In the genomic region with DNA sequence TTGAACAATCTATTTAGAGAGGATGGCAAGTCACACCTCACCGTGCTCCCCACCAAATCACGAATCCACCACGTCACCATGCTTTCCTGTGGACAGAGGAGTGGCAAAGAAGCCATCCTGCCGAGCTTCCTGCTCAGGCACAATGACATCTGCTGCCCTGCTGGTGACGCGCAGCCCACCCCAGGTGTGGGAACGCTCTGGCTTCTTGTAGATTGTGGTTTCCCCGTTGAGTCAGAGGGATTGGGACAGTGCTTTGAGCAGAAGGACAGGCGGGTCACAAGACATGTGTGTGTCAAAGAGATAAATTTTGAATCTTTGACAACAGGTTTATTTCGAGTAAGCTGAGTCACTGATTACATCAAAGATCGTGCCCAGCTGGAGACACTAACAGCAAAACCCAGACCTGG, we compare ENCODE assay signal across 13 mouse cellular contexts.
A peak's percentile ranks its signal among the peaks of the same experiment; 100 is the strongest.
DNase-seq lines count a peak whose midpoint lies in the region; ATAC-seq and TF ChIP-seq lines count a peak whose summit lies in the region.
"Had no signal": no experiment of that assay in that cellular context is flagged by ENCODE, and none has a peak within 500 bp of the region (broad histone marks: within the 10 kb centered on the region; RNA-seq: fewer than 3 reads in every experiment).

No protein-coding gene starts in this region.

- TF ChIP-seq RAD21 in CH12.LX (IDR thresholded peaks at IDR 0.05; ENCODE audit: low read depth, low read length), result no peak; the same call in 1 of the 2 replicates

- DNase-seq in 3T3-L1 (ENCODE audit: low read depth, low spot score) (peak; percentile 63), CH12.LX (ENCODE audit: extremely low read depth) (peak; percentile 92)
- DNase-seq in limb, embryonic 10.5 days (ENCODE audit: low spot score), result no peak
- no peak for DNase-seq in right cerebral cortex, postnatal 36 days (ENCODE audit: low spot score in 2 of 2)
- no peak for DNase-seq in testis, postnatal 14 days (ENCODE audit: low spot score)
- DNase-seq in kidney, postnatal 14 days, result no peak
- no peak for DNase-seq in cerebellum, postnatal 36 days
- DNase-seq: heart, adult 18-20 months had no signal

- no peak overlapping the region for H3K4me3 ChIP-seq in CH12.LX (replicated peaks in 1 of 3; ENCODE audit: low read depth in 2 of 3, low read length in 2 of 3, poor library complexity in 1 of 3)
- no peak overlapping the region for H3K4me3 ChIP-seq in limb, embryonic 10.5 days
- H3K4me3 ChIP-seq: limb, embryonic 12.5 days had no signal

- ATAC-seq in neutrophil, adult 5-6 weeks (ENCODE audit: extremely low read depth, insufficient number of reproducible peaks, low FRiP score, poor library complexity, severe bottlenecking), result peak; percentile 83
- ATAC-seq: Patski had no signal

- no peak overlapping the region for H3K9ac ChIP-seq in CH12.LX (ENCODE audit: insufficient read depth, low read depth)
- H3K9ac ChIP-seq: hindbrain, embryonic 14.5 days; limb, embryonic 12.5 days had no signal

- dilution Hi-C loops in CH12.LX (cut with MboI; ENCODE audit: extremely low pct_ligation_motif_present, extremely low pct_unique_long_range_greater_than_20kb, low sequenced_read_pairs), result no loop called here

- no peak for TF ChIP-seq POLR2A in CH12.LX (IDR thresholded peaks at IDR 0.05; ENCODE audit: low read depth, low read length)

- 82% methylated on average over 11 of the region's 11 CpGs for WGBS in limb, embryonic 10.5 days

- in situ Hi-C loops in CH12.LX (cut with MboI; ENCODE audit: low pct_ligation_motif_present, low pct_unique_long_range_greater_than_20kb, low sequenced_read_pairs), result no loop called here

- H3K27me3 ChIP-seq in CH12.LX (replicated peaks), result no peaks in the 10 kb centered on the region
- no peaks in the 10 kb centered on the region for H3K27me3 ChIP-seq in limb, embryonic 10.5 days (ENCODE audit: low read depth, poor library complexity, severe bottlenecking)
- H3K27me3 ChIP-seq: limb, embryonic 12.5 days; Patski had no signal

- H3K4me2 ChIP-seq in CH12.LX (ENCODE audit: insufficient read depth, low read depth, poor library complexity, severe bottlenecking), result no peak overlapping the region
- H3K4me2 ChIP-seq: hindbrain, embryonic 14.5 days; limb, embryonic 12.5 days had no signal

- H3K4me1 ChIP-seq in CH12.LX (ENCODE audit: control insufficient read depth in 1 of 2, insufficient read depth in 2 of 2), result peaks cover 21 to 48% of the 10 kb centered on the region in 2 experiments
- peaks cover 26% of the 10 kb centered on the region for H3K4me1 ChIP-seq in limb, embryonic 10.5 days

- no peak for TF ChIP-seq CTCF in CH12.LX (conservative IDR thresholded peaks at IDR 0.05 in 1 of 2, IDR thresholded peaks at IDR 0.05 in 1 of 2; ENCODE audit: low read depth in 2 of 2, low read length in 2 of 2)

- TF ChIP-seq EP300 in CH12.LX (IDR thresholded peaks at IDR 0.05; ENCODE audit: low read length), result peak; percentile 85

- H3K36me3 ChIP-seq in CH12.LX (replicated peaks in 1 of 2; ENCODE audit: control insufficient read depth in 1 of 2, insufficient read depth in 1 of 2, low read length in 1 of 2), result no peaks in the 10 kb centered on the region
- H3K36me3 ChIP-seq in limb, embryonic 10.5 days, result no peaks in the 10 kb centered on the region
- H3K36me3 ChIP-seq: limb, embryonic 12.5 days had no signal

- H3K79me2 ChIP-seq in CH12.LX (replicated peaks; ENCODE audit: control insufficient read depth, extremely low read depth, insufficient read depth, poor library complexity, severe bottlenecking), result no peaks in the 10 kb centered on the region

- H3K9me3 ChIP-seq in CH12.LX (replicated peaks; ENCODE audit: low read length), result peaks cover 16% of the 10 kb centered on the region
- H3K9me3 ChIP-seq in limb, embryonic 10.5 days (replicated peaks), result no peaks in the 10 kb centered on the region

- no peak overlapping the region for H3K27ac ChIP-seq in CH12.LX (ENCODE audit: insufficient read depth, low read depth)
- H3K27ac ChIP-seq in limb, embryonic 10.5 days, result 0 out of 2 replicates have a peak overlapping the region, but pooled peaks have one; percentile 19
- H3K27ac ChIP-seq: hindbrain, embryonic 14.5 days; limb, embryonic 12.5 days; stomach, postnatal 0 days had no signal

TF ChIP-seq in CH12.LX, 34 proteins besides CTCF, POLR2A, EP300 and RAD21:
- TF ChIP-seq ZKSCAN1 (IDR thresholded peaks at IDR 0.05; ENCODE audit: borderline replicate concordance, low read depth, low read length), result no peak
- no peak for TF ChIP-seq GABPA (IDR thresholded peaks at IDR 0.05; ENCODE audit: insufficient replicate concordance, low read depth, low read length)
- no peak for TF ChIP-seq ZC3H11A (IDR thresholded peaks at IDR 0.05; ENCODE audit: low read depth, low read length)
- TF ChIP-seq NRF1 (IDR thresholded peaks at IDR 0.05; ENCODE audit: low read depth, low read length), result 0 out of 2 replicates have a peak, but pooled peaks have one; percentile 13
- TF ChIP-seq USF1 (IDR thresholded peaks at IDR 0.05; ENCODE audit: low read depth, low read length), result no peak
- no peak for TF ChIP-seq RCOR1 (conservative IDR thresholded peaks at IDR 0.05; ENCODE audit: low read depth, low read length)
- peak; percentile 37; the same call in 1 of the 2 replicates for TF ChIP-seq MAFK (IDR thresholded peaks at IDR 0.05; ENCODE audit: insufficient replicate concordance, low read length)
- peak; percentile 61; the same call in 1 of the 2 replicates for TF ChIP-seq MAZ (IDR thresholded peaks at IDR 0.05; ENCODE audit: low read depth, low read length)
- TF ChIP-seq MEF2A (IDR thresholded peaks at IDR 0.05; ENCODE audit: borderline replicate concordance, low read depth, low read length), result peak; percentile 98
- TF ChIP-seq JUN (IDR thresholded peaks at IDR 0.05; ENCODE audit: insufficient read depth, low read depth, low read length), result peak; percentile 82
- TF ChIP-seq TCF12 (IDR thresholded peaks at IDR 0.05; ENCODE audit: low read depth, low read length), result peak; percentile 95
- no peak for TF ChIP-seq KAT2A (IDR thresholded peaks at IDR 0.05; ENCODE audit: insufficient replicate concordance, low read length)
- peak; percentile 99 for TF ChIP-seq ETS1 (conservative IDR thresholded peaks at IDR 0.05; ENCODE audit: low read depth, low read length)
- no peak for TF ChIP-seq TBP (conservative IDR thresholded peaks at IDR 0.05; ENCODE audit: low read depth, low read length)
- TF ChIP-seq NELFE (IDR thresholded peaks at IDR 0.05; ENCODE audit: low read depth, low read length), result no peak
- 0 out of 2 replicates have a peak, but pooled peaks have one; percentile 60 for TF ChIP-seq CHD2 (IDR thresholded peaks at IDR 0.05; ENCODE audit: low read length)
- peak; percentile 95 for TF ChIP-seq BHLHE40 (IDR thresholded peaks at IDR 0.05; ENCODE audit: low read depth, low read length)
- no peak for TF ChIP-seq PAX5 (IDR thresholded peaks at IDR 0.05; ENCODE audit: low read length)
- no peak for TF ChIP-seq POLR2AphosphoS2 (IDR thresholded peaks at IDR 0.05; ENCODE audit: low read depth, low read length)
- TF ChIP-seq HCFC1 (IDR thresholded peaks at IDR 0.05; ENCODE audit: low read depth, low read length), result no peak
- TF ChIP-seq MAX (IDR thresholded peaks at IDR 0.05; ENCODE audit: low read length), result peak; percentile 70; the same call in 1 of the 2 replicates
- no peak for TF ChIP-seq UBTF (IDR thresholded peaks at IDR 0.05; ENCODE audit: low read depth, low read length)
- peak; percentile 73 for TF ChIP-seq SIN3A (IDR thresholded peaks at IDR 0.05; ENCODE audit: low read length)
- TF ChIP-seq USF2 (conservative IDR thresholded peaks at IDR 0.05; ENCODE audit: low read depth, low read length), result no peak
- no peak; the same call in 1 of the 2 replicates for TF ChIP-seq IRF4 (IDR thresholded peaks at IDR 0.05; ENCODE audit: low read depth, low read length)
- TF ChIP-seq MXI1 (IDR thresholded peaks at IDR 0.05; ENCODE audit: low read depth, low read length), result peak; percentile 57
- TF ChIP-seq JUND (conservative IDR thresholded peaks at IDR 0.05; ENCODE audit: low read depth, low read length), result peak; percentile 55; the same call in 1 of the 2 replicates
- no peak for TF ChIP-seq CHD1 (IDR thresholded peaks at IDR 0.05; ENCODE audit: low read depth, low read length)
- no peak for TF ChIP-seq ZMIZ1 (IDR thresholded peaks at IDR 0.05; ENCODE audit: low read depth, low read length)
- TF ChIP-seq E2F4 (IDR thresholded peaks at IDR 0.05; ENCODE audit: insufficient replicate concordance, low read depth, low read length), result no peak
- peak; percentile 59; the same call in 1 of the 2 replicates for TF ChIP-seq MYC (IDR thresholded peaks at IDR 0.05; ENCODE audit: low read depth, low read length)
- TF ChIP-seq SMC3 (IDR thresholded peaks at IDR 0.05; ENCODE audit: low read depth, low read length), result no peak
- TF ChIP-seq ZNF384 (IDR thresholded peaks at IDR 0.05; ENCODE audit: low read depth, low read length), result no peak
- peak; percentile 51; the same call in 1 of the 2 replicates for TF ChIP-seq ELF1 (IDR thresholded peaks at IDR 0.05; ENCODE audit: low read depth, low read length)

Comparison
In these comparisons a context has a peak if more than half of its experiments do, and no peak if none do; other contexts are left out.
1. DNase-seq: peak in 3T3-L1 (single experiment) and CH12.LX (single experiment); none in limb, embryonic 10.5 days (single experiment), right cerebral cortex, postnatal 36 days (0 of 2), testis, postnatal 14 days (single experiment), kidney, postnatal 14 days (single experiment) and cerebellum, postnatal 36 days (0 of 2).